Mouse (Mus musculus): Measurements from ENCODE around the gene Gba. TPM values are rescaled to one million over a fixed set of nuclear protein-coding genes. Genes with fewer than 3 reads are reported as not detected.

The Gba gene
- polyA plus RNA-seq, 1 experiment from 2014 or later = 37.1 TPM

DNA sequence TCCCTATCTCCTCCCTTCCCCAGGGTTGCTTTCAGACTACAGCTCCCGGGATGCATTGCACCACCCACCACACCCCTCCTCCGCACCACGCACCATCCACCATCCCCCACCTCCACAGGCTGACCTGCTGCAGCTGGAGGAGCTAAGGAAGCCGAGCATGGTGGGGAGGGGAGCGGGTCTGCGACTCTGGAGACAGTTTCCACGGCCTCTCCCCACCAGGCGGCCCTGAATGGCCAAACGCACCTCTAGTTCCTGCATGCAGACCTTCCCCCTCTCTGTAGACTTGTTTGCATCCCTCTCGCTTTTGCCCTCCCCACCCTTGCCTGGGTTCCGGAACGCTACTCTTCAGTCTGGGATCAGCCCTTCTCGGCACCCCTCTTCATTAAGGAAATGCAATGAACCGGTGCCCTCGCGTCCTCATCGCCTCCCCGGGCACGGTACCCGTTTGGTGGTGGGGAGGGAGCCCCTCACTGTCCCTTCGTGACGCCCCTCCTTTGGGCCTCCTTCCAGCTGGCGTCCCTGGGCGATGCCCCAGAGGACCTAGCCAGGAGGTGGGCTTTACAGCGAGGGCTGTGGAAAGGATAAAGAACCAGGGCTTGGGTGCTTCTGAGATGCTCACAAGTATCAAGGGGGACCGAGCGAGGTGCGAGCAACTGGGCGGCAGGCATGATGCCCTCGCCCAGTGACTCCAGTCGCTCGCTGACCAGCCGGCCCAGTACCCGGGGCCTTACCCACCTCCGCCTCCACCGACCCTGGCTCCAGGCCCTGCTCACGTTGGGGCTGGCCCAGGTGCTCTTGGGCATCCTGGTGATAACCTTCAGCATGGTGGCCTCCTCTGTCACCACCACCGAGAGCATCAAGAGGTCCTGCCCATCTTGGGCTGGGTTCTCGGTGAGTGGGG is 19.4 kb upstream of the Gba start, which contains the start of gene Fam189b:
Gene Fam189b (plus strand): TSS at position 86 of the 901 bp plus-strand sequence.
- peak within 1 kb of the TSS; percentile 60 for H3K27ac ChIP-seq (ENCODE audit: poor library complexity, severe bottlenecking)
- no peaks in the 10 kb centered on the region for H3K9me3 ChIP-seq (replicated peaks)
- H3K27me3 ChIP-seq (replicated peaks) = 0 out of 2 replicates have a peak, but pooled peaks cover 11% of the 10 kb centered on the region
- H3K9ac ChIP-seq = peak within 1 kb of the TSS; percentile 80
- peak within 1 kb of the TSS; percentile 91 for H3K4me2 ChIP-seq
- H3K4me3 ChIP-seq = peak within 1 kb of the TSS; percentile 69
- peaks cover 38% of the 10 kb centered on the region for H3K4me1 ChIP-seq (replicated peaks)
- peaks cover 41% of the 10 kb centered on the region for H3K36me3 ChIP-seq
- ATAC-seq (ENCODE audit: insufficient number of reproducible peaks, low FRiP score) = peak; percentile 92
- 6% methylated on average over 39 of the region's 39 CpGs for WGBS

GRCm38 (mm10) chr3:89183959-89184315 is 18.8 kb upstream of the Gba start:
- Histone ChIP-seq H3K4me2 (peak overlapping the region; percentile 91), H3K4me1 (replicated peaks) (peaks cover 32% of the 10 kb centered on the region), H3K9ac (peak overlapping the region; percentile 80), H3K9me3 (replicated peaks) (no peaks in the 10 kb centered on the region), H3K27me3 (replicated peaks) (0 out of 2 replicates have a peak, but pooled peaks cover 11% of the 10 kb centered on the region), H3K36me3 (peaks cover 47% of the 10 kb centered on the region), H3K27ac (ENCODE audit: poor library complexity, severe bottlenecking) (no peak overlapping the region), H3K4me3 (peak overlapping the region; percentile 69)
- 75% methylated on average over 6 of the region's 6 CpGs for WGBS
- no peak for ATAC-seq (ENCODE audit: insufficient number of reproducible peaks, low FRiP score)

DNA sequence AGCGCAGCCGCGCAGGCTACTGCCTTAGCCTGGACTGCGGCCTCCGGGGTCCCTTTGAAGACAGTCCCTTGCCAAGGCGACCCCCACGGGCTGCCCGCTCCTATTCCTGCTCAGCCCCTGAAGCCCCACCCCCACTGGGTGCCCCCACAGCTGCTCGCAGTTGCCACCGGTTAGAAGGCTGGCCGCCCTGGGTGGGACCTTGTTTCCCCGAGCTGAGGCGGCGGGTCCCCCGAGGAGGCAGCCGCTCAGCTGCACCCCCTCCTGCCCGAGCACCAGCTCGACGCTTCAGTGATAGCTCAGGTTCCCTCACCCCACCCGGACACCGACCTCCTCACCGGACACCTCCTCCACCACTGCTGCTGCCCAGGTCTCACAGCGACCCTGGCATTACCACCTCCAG is 15.5 kb upstream of the Gba start:
- 37% methylated on average over 23 of the region's 23 CpGs for WGBS
- Histone ChIP-seq H3K27me3 (replicated peaks) (0 out of 2 replicates have a peak, but pooled peaks cover 11% of the 10 kb centered on the region), H3K36me3 (peaks cover 15% of the 10 kb centered on the region; the same call in 1 of the 2 replicates), H3K4me1 (replicated peaks) (peaks cover 29% of the 10 kb centered on the region), H3K4me2 (0 out of 2 replicates have a peak overlapping the region, but pooled peaks have one; percentile 1), H3K9me3 (replicated peaks) (no peaks in the 10 kb centered on the region), H3K4me3 (no peak overlapping the region), H3K9ac (no peak overlapping the region; the same call in 1 of the 2 replicates), H3K27ac (ENCODE audit: poor library complexity, severe bottlenecking) (no peak overlapping the region)
- no peak for ATAC-seq (ENCODE audit: insufficient number of reproducible peaks, low FRiP score)

DNA sequence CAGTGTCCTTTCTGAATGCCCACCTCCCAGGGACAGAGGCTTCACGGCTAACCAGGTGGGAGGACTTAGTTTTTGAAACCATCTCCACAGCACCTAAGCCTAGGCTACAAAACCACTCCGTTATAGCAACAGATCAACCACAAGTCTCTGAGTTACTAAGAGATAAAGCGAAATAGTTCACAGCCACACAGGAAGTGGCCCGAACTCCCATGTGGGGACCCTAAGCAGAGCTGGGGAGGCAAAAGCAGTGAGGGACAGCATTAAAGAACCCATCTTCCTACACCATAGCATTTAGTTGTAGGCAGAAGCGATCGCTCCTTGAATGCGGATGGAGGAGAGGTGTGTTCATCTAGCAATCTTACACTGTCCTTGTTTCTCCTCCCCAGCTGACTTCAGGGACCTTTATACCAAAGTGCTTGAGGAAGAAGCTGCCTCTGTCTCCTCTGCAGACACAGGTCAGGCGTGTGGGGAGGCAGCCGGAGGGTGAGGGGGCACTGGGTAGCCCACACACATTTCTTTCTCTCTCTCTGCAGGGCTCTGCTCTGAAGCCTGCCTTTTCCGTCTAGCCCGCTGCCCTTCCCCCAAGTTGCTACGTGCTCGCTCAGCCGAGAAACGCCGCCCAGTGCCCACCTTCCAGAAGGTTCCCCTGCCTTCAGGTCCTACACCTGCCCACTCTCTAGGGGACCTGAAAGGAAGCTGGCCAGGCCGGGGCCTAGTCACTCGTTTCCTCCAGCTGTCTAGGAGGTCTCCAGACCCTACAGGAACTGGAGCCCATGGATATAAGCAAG is 14.8 kb upstream of the Gba start:
- H3K36me3 ChIP-seq = peaks cover 12% of the 10 kb centered on the region; the same call in 1 of the 2 replicates
- no peaks in the 10 kb centered on the region for H3K9me3 ChIP-seq (replicated peaks)
- no peak for ATAC-seq (ENCODE audit: insufficient number of reproducible peaks, low FRiP score)
- H3K4me3 ChIP-seq = no peak overlapping the region
- no peak overlapping the region for H3K9ac ChIP-seq
- H3K27ac ChIP-seq (ENCODE audit: poor library complexity, severe bottlenecking) = no peak overlapping the region
- H3K4me1 ChIP-seq (replicated peaks) = peaks cover 26% of the 10 kb centered on the region
- no peak overlapping the region for H3K4me2 ChIP-seq
- 74% methylated on average over 18 of the region's 18 CpGs for WGBS
- 0 out of 2 replicates have a peak, but pooled peaks cover 11% of the 10 kb centered on the region for H3K27me3 ChIP-seq (replicated peaks)

GRCm38 (mm10) chr3:89188478-89188875 is 14.3 kb upstream of the Gba start:
- 0 out of 2 replicates have a peak, but pooled peaks cover 11% of the 10 kb centered on the region for H3K27me3 ChIP-seq (replicated peaks)
- H3K36me3 ChIP-seq = peaks cover 12% of the 10 kb centered on the region; the same call in 1 of the 2 replicates
- no peak overlapping the region for H3K4me2 ChIP-seq
- WGBS = 65% methylated on average over 12 of the region's 12 CpGs
- no peak for ATAC-seq (ENCODE audit: insufficient number of reproducible peaks, low FRiP score)
- H3K9me3 ChIP-seq (replicated peaks) = no peaks in the 10 kb centered on the region
- no peak overlapping the region for H3K4me3 ChIP-seq
- no peak overlapping the region for H3K9ac ChIP-seq
- no peak overlapping the region for H3K27ac ChIP-seq (ENCODE audit: poor library complexity, severe bottlenecking)
- H3K4me1 ChIP-seq (replicated peaks) = peaks cover 26% of the 10 kb centered on the region

- Histone ChIP-seq H3K4me3 (no peak overlapping the region), H3K9ac (no peak overlapping the region), H3K9me3 (replicated peaks) (no peaks in the 10 kb centered on the region), H3K4me1 (replicated peaks) (peaks cover 8% of the 10 kb centered on the region; the same call in 1 of the 2 replicates), H3K27me3 (replicated peaks) (0 out of 2 replicates have a peak, but pooled peaks cover 10% of the 10 kb centered on the region), H3K27ac (ENCODE audit: poor library complexity, severe bottlenecking) (no peak overlapping the region), H3K36me3 (peaks cover 12% of the 10 kb centered on the region; the same call in 1 of the 2 replicates), H3K4me2 (no peak overlapping the region)
- ATAC-seq (ENCODE audit: insufficient number of reproducible peaks, low FRiP score) = no peak
- 72% methylated on average over 8 of the region's 8 CpGs for WGBS
Measured at GRCm38 (mm10) chr3:89190436-89190835, 12.3 kb upstream of the Gba start.

DNA sequence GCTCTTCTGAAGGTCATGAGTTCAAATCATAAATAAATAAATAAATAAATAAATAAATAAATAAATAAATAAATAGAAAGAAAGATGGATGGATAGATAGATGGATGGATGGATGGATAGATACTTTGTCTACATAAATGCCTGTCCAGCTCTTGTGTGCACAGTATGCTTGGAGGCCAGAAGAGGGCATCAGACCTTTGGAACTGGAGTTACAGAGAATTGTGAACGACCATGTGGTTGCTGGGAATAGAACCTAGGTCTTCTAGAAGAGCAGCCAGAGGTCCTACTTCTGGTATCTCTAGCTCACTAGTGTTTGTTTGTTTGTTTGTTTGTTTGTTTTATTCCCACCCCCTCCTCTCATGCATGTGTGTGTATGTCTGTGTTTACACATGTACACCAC is 9.4 kb upstream of the Gba start:
- H3K27ac ChIP-seq (ENCODE audit: poor library complexity, severe bottlenecking) = no peak overlapping the region
- peaks cover 9% of the 10 kb centered on the region for H3K4me1 ChIP-seq (replicated peaks)
- H3K9me3 ChIP-seq (replicated peaks) = no peaks in the 10 kb centered on the region
- no peak overlapping the region for H3K4me3 ChIP-seq
- H3K36me3 ChIP-seq = peaks cover 6% of the 10 kb centered on the region; the same call in 1 of the 2 replicates
- H3K9ac ChIP-seq = no peak overlapping the region
- WGBS = 63% methylated on average over 1 of the region's 1 CpGs
- no peak overlapping the region for H3K4me2 ChIP-seq
- no peaks in the 10 kb centered on the region for H3K27me3 ChIP-seq (replicated peaks)
- ATAC-seq (ENCODE audit: insufficient number of reproducible peaks, low FRiP score) = no peak

- Histone ChIP-seq H3K36me3 (peaks cover 1% of the 10 kb centered on the region; the same call in 1 of the 2 replicates), H3K9ac (no peak overlapping the region), H3K4me2 (no peak overlapping the region), H3K27ac (ENCODE audit: poor library complexity, severe bottlenecking) (no peak overlapping the region), H3K4me3 (no peak overlapping the region), H3K9me3 (replicated peaks) (no peaks in the 10 kb centered on the region), H3K27me3 (replicated peaks) (no peaks in the 10 kb centered on the region), H3K4me1 (replicated peaks) (peaks cover 9% of the 10 kb centered on the region)
- ATAC-seq (ENCODE audit: insufficient number of reproducible peaks, low FRiP score) = no peak
- WGBS = 88% methylated on average over 2 of the region's 2 CpGs
Measured at GRCm38 (mm10) chr3:89193853-89194252, 8.9 kb upstream of the Gba start.

- 7% methylated on average over 33 of the region's 33 CpGs for WGBS
Measured at GRCm38 (mm10) chr3:89195979-89196877, 6.5 kb upstream of the Gba start.

DNA sequence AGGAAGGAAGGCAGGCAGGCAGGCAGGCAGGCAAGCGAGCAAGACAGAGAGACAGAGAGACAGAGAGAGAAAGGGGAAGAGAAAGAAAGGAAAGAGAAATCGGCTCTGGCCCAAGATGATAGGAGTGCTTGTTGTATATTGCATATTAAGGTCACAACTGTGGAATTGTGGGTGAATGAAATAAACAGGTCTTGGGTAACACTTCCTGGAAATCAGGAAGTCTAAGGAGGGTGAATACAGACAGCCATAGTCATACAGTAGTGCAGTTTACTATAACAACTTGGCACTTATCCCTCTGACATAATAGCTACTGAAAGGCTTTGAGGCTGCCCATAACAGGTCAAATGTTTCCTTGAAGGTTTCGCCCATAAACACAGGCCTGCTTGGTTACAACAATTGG is 2.9 kb upstream of the Gba start:
- no peak overlapping the region for H3K4me2 ChIP-seq
- H3K9me3 ChIP-seq (replicated peaks) = no peaks in the 10 kb centered on the region
- H3K36me3 ChIP-seq = peaks cover 10% of the 10 kb centered on the region
- H3K4me1 ChIP-seq (replicated peaks) = peaks cover 14% of the 10 kb centered on the region
- H3K27me3 ChIP-seq (replicated peaks) = no peaks in the 10 kb centered on the region
- H3K27ac ChIP-seq (ENCODE audit: poor library complexity, severe bottlenecking) = no peak overlapping the region
- H3K4me3 ChIP-seq = no peak overlapping the region
- 67% methylated on average over 3 of the region's 3 CpGs for WGBS
- H3K9ac ChIP-seq = no peak overlapping the region
- no peak for ATAC-seq (ENCODE audit: insufficient number of reproducible peaks, low FRiP score)

More at GRCm38 (mm10) chr3:89195979-89196877, 6.5 kb upstream of the Gba start:
- Histone ChIP-seq H3K4me3 (peak overlapping the region; percentile 46), H3K36me3 (no peaks in the 10 kb centered on the region), H3K9me3 (replicated peaks) (no peaks in the 10 kb centered on the region), H3K27me3 (replicated peaks) (no peaks in the 10 kb centered on the region), H3K27ac (ENCODE audit: poor library complexity, severe bottlenecking) (peak overlapping the region; percentile 27), H3K4me1 (replicated peaks) (peaks cover 9% of the 10 kb centered on the region), H3K4me2 (peak overlapping the region; percentile 75), H3K9ac (peak overlapping the region; percentile 69)
- ATAC-seq (ENCODE audit: insufficient number of reproducible peaks, low FRiP score) = peak; percentile 96
